Mouse (Mus musculus) G1E (cell line): ENCODE data around the gene Sem1. TPM values are rescaled to one million over a fixed set of nuclear protein-coding genes. Genes with fewer than 3 reads are reported as not detected.

Source experiments
- ATAC-seq: 2 replicates; pipeline ENCODE4 v1.8.0; 2016; ENCODE audit warnings: mild to moderate bottlenecking; ENCODE audit not compliant: insufficient number of reproducible peaks, poor library complexity, low FRiP score, severe bottlenecking; ENCODE audit errors: extremely low read depth
- DNase-seq: peaks from one replicate; pipeline ENCODE4 v3.0.0; 2012; ENCODE audit warnings: low spot score
- H3K27me3 ChIP-seq: 2 replicates; pipeline ENCODE4 v1.6.1; 2012; ENCODE audit warnings: mild to moderate bottlenecking, low read length, inconsistent platforms; ENCODE audit not compliant: insufficient read depth
- H3K36me3 ChIP-seq: replicated peaks from 2 replicates; pipeline ENCODE3; 2012; ENCODE audit warnings: mild to moderate bottlenecking, inconsistent platforms
- H3K4me1 ChIP-seq: 2 replicates; pipeline ENCODE4 v1.6.1; 2012; ENCODE audit warnings: low read depth, low read length, inconsistent platforms, mixed read lengths; ENCODE audit not compliant: insufficient read depth
- H3K4me3 ChIP-seq: 2 replicates; pipeline ENCODE4 v1.5.1; 2012; ENCODE audit warnings: low read depth, mild to moderate bottlenecking, inconsistent platforms, low read length, moderate library complexity, mixed read lengths
- H3K9me3 ChIP-seq: replicated peaks from 2 replicates; pipeline ENCODE4 v1.6.1; 2012; ENCODE audit warnings: inconsistent platforms
- CTCF ChIP-seq: IDR thresholded peaks from 2 replicates; pipeline ENCODE4 v1.5.1; 2012; ENCODE audit warnings: low read depth, low read length, inconsistent platforms, mixed read lengths
- GATA1 ChIP-seq: IDR thresholded peaks from 2 replicates; pipeline ENCODE4 v1.6.1; 2012; ENCODE audit warnings: borderline replicate concordance, low read length, inconsistent platforms, mixed read lengths
- GATA2 ChIP-seq: IDR thresholded peaks from 2 replicates; pipeline ENCODE4 v1.6.1; 2012; ENCODE audit warnings: low read depth, low read length, inconsistent platforms, borderline replicate concordance
- POLR2AphosphoS5 ChIP-seq: IDR thresholded peaks from 2 replicates; pipeline ENCODE4 v1.6.1; 2012; ENCODE audit warnings: low read depth, low read length, inconsistent platforms; ENCODE audit not compliant: insufficient replicate concordance
- TAL1 ChIP-seq: conservative IDR thresholded peaks from 2 replicates; pipeline ENCODE4 v1.6.1; 2012; ENCODE audit warnings: low read depth, low read length, inconsistent platforms, mixed read lengths
- polyA plus RNA-seq: library from polyadenylated mRNA; stranded (reverse); fragments of >175 nt; gene quantifications from 2 replicates; pipeline ENCODE4 v1.2.3, GENCODE M21; 2012
- total RNA-seq, 2 experiments: library from RNA; stranded (forward) in 1 of 2; stranded (reverse) in 1 of 2; fragments of 200-1000 nt in 1 of 2; fragments of >200 nt in 1 of 2; fragmentation: Nextera tagmentation in 1 of 2; gene quantifications; 2 replicates each; pipeline ENCODE4 v1.2.3; 2014 to 2017

The Sem1 gene
- total RNA-seq (2014; fragmentation: Nextera tagmentation) (44.3 and 44.8 TPM in 2 replicates), total RNA-seq (2017) (164 and 181 TPM in 2 replicates), polyA plus RNA-seq (33.5 and 73.9 TPM in 2 replicates)

DNA sequence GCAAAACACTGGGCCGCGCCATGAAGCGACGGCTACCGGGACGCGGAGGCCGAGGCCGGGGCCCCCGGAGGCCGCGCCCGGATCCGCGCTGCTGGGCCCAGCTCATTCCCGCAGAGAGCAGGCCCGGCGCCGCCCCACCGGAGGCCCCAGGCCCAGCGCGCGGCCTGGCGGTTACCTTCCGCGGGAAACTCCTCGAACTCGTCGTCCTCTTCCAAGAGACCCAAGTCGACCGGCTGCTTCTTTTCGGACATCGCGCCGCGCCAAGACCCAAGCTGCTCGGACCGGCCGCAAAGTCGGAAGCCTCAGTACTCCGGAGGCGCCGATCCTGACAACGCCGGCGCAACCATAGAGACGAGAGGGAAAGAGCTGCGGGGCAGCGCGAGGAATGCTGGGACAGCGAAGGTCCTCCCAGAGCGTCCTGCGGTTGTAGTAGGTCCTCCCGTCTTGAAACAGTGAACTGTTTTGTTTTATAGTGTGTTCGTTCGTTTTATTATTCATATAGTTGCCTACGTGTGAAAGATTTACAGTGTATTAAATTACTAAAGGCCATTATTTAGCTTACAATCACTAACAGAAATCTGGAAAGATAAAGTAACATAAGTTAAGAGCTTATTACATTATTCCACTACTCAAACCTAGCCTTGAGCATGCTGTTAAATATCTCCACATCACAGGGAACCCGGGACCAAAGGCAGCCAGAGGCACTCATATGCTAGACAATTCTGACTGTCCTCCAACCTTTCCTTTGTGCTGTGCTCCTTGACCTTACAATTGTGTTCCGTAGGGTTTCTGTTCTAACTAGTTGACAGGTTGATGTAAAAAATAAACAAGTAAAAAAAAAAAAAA lies at the start of gene Sem1:
Gene Sem1 (minus strand): TSS at position 360 of the 846 bp plus-strand sequence.
- peak; percentile 57 for DNase-seq
- H3K27me3 ChIP-seq, result no peaks in the 10 kb centered on the region
- TF ChIP-seq POLR2AphosphoS5 (no peak), GATA1 (no peak), TAL1 (no peak), CTCF (no peak), GATA2 (no peak)
- peaks cover 9% of the 10 kb centered on the region for H3K36me3 ChIP-seq
- peaks cover 3% of the 10 kb centered on the region for H3K4me1 ChIP-seq
- peak; percentile 91 for ATAC-seq
- no peaks in the 10 kb centered on the region for H3K9me3 ChIP-seq
- H3K4me3 ChIP-seq, result peak within 1 kb of the TSS; percentile 81

DNA sequence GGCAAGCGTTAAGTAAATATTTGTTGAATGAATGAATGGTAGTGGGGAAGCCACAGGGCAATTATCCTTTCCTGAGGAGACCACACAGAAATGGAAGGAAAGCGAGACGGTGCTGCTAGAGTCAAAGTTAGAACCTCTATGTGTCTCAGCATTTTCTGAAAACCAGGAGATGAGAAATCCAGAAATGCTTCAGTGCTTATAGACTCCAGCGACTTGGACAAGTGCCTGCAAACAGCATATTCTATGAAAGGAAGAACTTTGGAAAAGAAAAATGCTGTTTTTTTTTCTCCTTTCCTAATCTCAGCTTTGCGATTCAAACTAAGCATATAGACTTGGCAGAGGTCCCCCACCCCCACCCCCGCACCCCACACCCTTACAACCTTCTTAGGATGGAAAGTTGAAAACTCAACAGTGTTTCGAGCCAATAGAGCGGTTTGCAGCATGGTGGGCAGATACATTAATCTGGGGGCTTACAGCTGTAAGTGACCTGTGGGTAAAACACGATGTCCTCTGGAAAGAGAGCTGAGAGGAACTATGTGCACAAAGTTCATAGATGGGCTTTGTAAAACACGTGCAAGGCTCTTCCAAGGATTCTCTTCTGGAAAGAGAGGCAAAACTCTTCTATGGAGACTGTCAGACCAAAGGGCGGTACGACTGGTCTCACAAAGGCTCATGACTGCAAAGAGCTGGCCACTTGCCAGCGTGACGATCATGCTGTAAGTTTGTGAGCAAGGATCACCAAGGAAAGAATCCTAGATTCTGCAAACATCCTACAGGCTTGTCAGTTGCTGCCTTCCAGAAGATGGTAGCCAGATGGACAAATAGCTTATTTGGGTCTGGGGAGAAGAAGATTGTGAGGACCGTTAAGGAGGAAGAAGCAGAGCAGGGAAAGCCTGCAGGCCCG lies 44.6 kb upstream of the Sem1 start:
- no peaks in the 10 kb centered on the region for H3K9me3 ChIP-seq
- no peak for DNase-seq
- no peak for TF ChIP-seq TAL1
- TF ChIP-seq GATA2, result no peak
- no peak for TF ChIP-seq POLR2AphosphoS5
- no peak for TF ChIP-seq CTCF
- TF ChIP-seq GATA1, result no peak
- H3K4me3 ChIP-seq, result no peak overlapping the region
- no peaks in the 10 kb centered on the region; the same call in 1 of the 2 replicates for H3K27me3 ChIP-seq
- no peaks in the 10 kb centered on the region for H3K36me3 ChIP-seq
- no peak for ATAC-seq
- no peaks in the 10 kb centered on the region for H3K4me1 ChIP-seq

DNA sequence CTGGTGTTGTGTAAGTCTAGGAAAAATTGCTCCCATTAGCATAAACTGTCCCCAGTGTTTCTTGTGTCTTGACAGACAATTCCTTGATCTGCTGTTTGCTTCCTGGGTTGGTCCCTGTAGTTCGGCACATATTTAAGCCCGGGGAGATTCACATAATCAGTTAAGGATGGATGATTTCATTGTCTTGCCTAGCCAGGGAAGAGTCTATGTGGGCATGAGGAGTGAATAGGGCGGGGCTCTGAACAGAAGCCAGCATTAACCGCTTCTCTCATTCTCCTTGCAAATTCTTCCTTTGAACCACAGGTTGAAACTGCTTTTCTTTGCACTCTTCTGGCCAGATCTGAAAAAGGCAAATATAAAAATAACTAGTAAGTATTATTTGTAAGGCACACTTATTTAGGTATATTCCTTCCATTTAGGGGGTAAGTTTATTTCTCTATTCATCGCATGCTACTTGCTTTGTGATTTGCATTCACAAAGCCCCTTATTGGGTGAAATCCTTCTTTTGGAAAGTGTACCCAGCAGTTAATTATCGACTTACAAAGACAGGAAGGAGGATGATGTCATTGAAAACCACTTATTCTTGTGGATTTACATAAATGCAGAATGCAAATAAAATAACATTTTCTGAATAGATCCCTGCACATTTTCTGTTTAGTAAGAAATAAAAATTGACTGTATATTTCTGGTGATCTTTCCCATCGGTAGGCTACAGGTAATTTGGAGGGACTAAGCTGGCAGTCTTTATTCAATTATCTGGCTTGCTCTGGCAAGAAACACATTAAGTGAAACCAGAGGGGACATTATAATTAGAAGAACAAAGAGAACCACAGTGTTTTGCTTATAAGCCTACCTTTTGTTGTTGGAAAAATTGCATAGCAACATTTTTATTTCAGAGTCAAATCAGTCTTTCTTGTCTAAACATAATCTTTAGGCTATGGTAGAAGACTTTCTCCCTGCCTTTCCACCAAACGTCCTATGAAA lies 25.4 kb upstream of the Sem1 start:
- Histone ChIP-seq H3K9me3 (no peaks in the 10 kb centered on the region), H3K4me1 (no peaks in the 10 kb centered on the region), H3K36me3 (no peaks in the 10 kb centered on the region), H3K27me3 (peaks cover 7% of the 10 kb centered on the region; the same call in 1 of the 2 replicates), H3K4me3 (no peak overlapping the region)
- ATAC-seq (no peak), DNase-seq (no peak)
- TF ChIP-seq GATA1, result no peak
- TF ChIP-seq CTCF, result no peak
- no peak for TF ChIP-seq GATA2
- TF ChIP-seq POLR2AphosphoS5, result no peak
- no peak for TF ChIP-seq TAL1

DNA sequence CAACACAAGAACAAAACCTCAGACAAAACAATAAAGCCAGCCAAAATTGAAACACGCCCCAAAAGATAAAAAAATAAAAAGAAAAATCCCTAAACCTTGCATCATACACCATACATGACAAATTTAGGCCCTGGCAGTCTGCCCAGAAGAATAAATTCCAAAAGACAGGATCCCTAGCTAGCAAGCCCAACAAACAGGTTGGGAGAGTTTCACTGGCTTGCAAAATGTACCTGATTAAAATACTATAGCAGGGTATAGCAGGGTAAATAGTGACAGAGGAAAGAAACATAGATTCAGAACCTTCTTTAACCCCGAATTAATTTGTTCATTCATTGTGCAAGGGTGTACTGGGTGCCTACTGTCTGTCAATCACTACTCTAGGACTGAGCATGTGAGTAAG lies 7.8 kb upstream of the Sem1 start:
- ATAC-seq, result no peak

DNA sequence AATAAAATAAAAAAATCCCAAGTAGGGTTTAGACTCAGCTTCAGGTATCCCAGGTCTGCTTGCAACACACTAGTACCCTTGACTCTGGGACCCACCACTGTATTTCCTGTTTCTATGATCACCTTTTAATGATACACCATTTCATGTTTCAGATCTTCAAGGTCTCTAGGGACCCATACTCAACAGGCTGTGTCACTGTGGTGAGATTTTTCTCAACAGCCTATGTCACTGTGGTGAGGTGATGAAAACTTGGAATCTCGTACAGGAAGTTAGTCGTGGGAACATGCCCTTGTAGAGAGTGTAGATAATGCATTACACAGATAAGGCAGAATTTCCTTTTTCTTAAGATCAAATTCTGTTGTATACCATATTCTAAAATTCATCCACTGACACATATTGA lies 3.4 kb upstream of the Sem1 start:
- DNase-seq (no peak), ATAC-seq (no peak)
- Histone ChIP-seq H3K9me3 (no peaks in the 10 kb centered on the region), H3K4me3 (no peak overlapping the region), H3K36me3 (no peaks in the 10 kb centered on the region), H3K4me1 (peaks cover 3% of the 10 kb centered on the region), H3K27me3 (peaks cover 2% of the 10 kb centered on the region; the same call in 1 of the 2 replicates)
- TF ChIP-seq CTCF, result no peak
- TF ChIP-seq POLR2AphosphoS5, result no peak
- no peak for TF ChIP-seq TAL1
- TF ChIP-seq GATA2, result no peak
- no peak for TF ChIP-seq GATA1

More for the DNA sequence above, 7.8 kb upstream of the Sem1 start:
- no peaks in the 10 kb centered on the region for H3K9me3 ChIP-seq
- no peak overlapping the region for H3K4me3 ChIP-seq
- H3K4me1 ChIP-seq, result no peaks in the 10 kb centered on the region
- no peaks in the 10 kb centered on the region for H3K36me3 ChIP-seq
- peaks cover 5% of the 10 kb centered on the region for H3K27me3 ChIP-seq
- no peak for DNase-seq
- TF ChIP-seq CTCF (no peak), GATA2 (no peak), POLR2AphosphoS5 (no peak), GATA1 (no peak), TAL1 (no peak)
